Mouse (Mus musculus) erythroblast, embryonic 14.5 days (primary cell): ENCODE data around the gene Dock1. TPM values are rescaled to one million over a fixed set of nuclear protein-coding genes. Genes with fewer than 3 reads are reported as not detected.

ENCODE experiments used
- H3K27me3 ChIP-seq: 2 replicates; pipeline ENCODE4 v1.6.1; 2012; ENCODE audit warnings: inconsistent platforms; ENCODE audit not compliant: control insufficient read depth
- H3K36me3 ChIP-seq: 2 replicates; pipeline ENCODE4 v1.6.1; 2012; ENCODE audit warnings: mild to moderate bottlenecking, inconsistent platforms; ENCODE audit not compliant: control insufficient read depth
- H3K4me1 ChIP-seq: 2 replicates; pipeline ENCODE4 v1.6.1; 2012; ENCODE audit warnings: inconsistent platforms; ENCODE audit not compliant: control insufficient read depth
- H3K4me3 ChIP-seq: replicated peaks from 2 replicates; pipeline ENCODE3; 2012; ENCODE audit warnings: moderate library complexity, mild to moderate bottlenecking, inconsistent platforms
- H3K9me3 ChIP-seq: 2 replicates; pipeline ENCODE4 v1.6.1; 2012; ENCODE audit warnings: low read length, inconsistent platforms, mixed read lengths; ENCODE audit not compliant: control insufficient read depth
- GATA1 ChIP-seq: IDR thresholded peaks from 2 replicates; pipeline ENCODE4 v1.6.1; 2012; ENCODE audit warnings: low read length, inconsistent platforms, mixed read lengths
- TAL1 ChIP-seq: IDR thresholded peaks from 3 replicates; pipeline ENCODE4 v1.6.1; 2012; ENCODE audit warnings: low read length, inconsistent platforms, mixed read lengths
- polyA plus RNA-seq: library from polyadenylated mRNA; stranded (reverse); fragments of >175 nt; gene quantifications from 2 replicates; pipeline ENCODE4 v1.2.3, GENCODE M21; 2012

Gene Dock1
- polyA plus RNA-seq, 1 experiment: not detected

DNA sequence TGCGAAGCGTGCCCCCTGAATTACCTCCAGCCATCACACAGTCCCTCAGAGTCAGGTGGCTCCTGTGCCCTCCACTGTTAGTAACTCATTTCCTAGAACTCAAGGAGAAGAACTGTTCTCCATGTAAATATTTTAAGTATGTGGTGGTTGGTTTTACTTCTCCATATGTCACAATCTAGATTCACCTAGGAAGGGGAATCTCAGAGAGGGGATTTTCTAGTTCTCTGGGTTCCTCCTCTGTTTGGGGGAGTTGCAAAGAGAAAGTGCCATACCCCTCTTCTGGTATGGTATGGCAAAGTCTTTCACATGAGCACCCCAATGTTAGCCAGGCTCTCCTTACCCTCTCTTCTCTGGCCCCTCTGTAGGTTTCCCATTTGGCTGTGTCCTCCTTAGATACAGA lies 525.2 kb downstream of the Dock1 start:
- Histone ChIP-seq H3K9me3 (no peaks in the 10 kb centered on the region; the same call in 1 of the 2 replicates), H3K36me3 (no peaks in the 10 kb centered on the region), H3K4me3 (no peak overlapping the region), H3K27me3 (no peaks in the 10 kb centered on the region), H3K4me1 (no peaks in the 10 kb centered on the region)
- TF ChIP-seq GATA1 (no peak), TAL1 (no peak)

DNA sequence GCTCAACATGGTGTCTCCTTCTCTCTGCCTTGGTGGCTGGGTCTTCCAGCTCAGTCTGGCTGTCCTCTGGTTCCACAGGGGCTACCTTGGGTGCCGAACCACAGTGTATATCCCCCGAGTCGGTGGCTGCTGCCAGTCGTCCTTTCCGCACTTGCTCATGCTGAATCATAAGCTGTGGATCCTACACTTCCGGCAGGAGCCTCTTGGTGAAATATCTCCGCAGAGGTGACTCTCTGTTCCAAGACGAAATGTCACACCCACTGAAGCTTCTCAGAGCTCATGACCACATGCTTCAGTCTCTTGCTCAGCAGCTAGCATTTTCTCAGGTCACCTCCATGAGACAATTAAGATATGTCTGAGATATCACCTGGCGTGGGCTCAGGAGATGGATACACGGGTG lies 526.4 kb downstream of the Dock1 start:
- no peak for TF ChIP-seq TAL1
- no peak for TF ChIP-seq GATA1

DNA sequence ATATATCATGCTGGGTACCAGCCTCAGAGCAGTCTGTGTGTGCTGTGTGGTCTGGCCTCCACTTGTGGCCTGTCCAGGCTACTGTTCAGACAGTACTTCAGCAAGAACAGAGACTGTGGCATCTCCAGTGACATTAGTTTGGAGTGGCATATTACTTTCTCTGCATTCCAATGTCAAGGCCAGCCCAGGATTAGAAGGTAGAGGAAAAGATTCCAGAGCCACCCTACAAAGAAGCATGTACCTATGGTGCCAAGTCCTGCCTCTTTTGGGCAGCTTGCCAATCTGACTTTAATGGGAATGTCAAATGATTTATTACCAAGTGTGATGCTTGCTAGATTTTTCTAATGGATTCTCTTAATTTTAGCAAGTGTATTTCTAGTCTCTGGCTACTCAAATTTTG lies 533.5 kb downstream of the Dock1 start:
- Histone ChIP-seq H3K4me3 (no peak overlapping the region), H3K27me3 (no peaks in the 10 kb centered on the region), H3K4me1 (no peaks in the 10 kb centered on the region), H3K36me3 (no peaks in the 10 kb centered on the region), H3K9me3 (peaks cover 3% of the 10 kb centered on the region)
- TF ChIP-seq GATA1 (no peak), TAL1 (no peak)

More for the DNA sequence above, 526.4 kb downstream of the Dock1 start:
- Histone ChIP-seq H3K4me3 (no peak overlapping the region), H3K27me3 (no peaks in the 10 kb centered on the region), H3K36me3 (no peaks in the 10 kb centered on the region), H3K4me1 (no peaks in the 10 kb centered on the region), H3K9me3 (no peaks in the 10 kb centered on the region; the same call in 1 of the 2 replicates)

DNA sequence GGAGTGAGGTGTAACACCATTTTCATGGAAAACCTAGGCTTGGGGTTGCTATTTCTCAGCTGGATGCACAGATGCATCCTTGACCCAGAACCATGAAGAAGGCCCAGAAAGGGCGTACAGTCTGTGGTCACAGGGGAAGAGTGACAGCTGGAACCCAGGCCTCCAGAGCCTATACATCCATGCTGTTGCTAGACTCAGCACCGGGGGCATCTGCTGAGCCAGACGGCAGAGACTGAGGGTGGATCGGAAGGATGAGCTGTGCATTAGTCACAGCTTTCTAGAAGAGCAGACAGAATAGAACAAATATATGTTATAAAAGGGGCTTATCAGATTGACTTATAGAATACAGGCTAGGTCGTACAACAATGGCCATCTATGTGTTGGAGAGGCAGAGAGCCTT lies 534.7 kb downstream of the Dock1 start:
- TF ChIP-seq GATA1 (no peak), TAL1 (no peak)
- H3K4me1 ChIP-seq: no peaks in the 10 kb centered on the region
- no peak overlapping the region for H3K4me3 ChIP-seq
- H3K36me3 ChIP-seq: no peaks in the 10 kb centered on the region
- H3K9me3 ChIP-seq: peaks cover 3% of the 10 kb centered on the region
- no peaks in the 10 kb centered on the region for H3K27me3 ChIP-seq

DNA sequence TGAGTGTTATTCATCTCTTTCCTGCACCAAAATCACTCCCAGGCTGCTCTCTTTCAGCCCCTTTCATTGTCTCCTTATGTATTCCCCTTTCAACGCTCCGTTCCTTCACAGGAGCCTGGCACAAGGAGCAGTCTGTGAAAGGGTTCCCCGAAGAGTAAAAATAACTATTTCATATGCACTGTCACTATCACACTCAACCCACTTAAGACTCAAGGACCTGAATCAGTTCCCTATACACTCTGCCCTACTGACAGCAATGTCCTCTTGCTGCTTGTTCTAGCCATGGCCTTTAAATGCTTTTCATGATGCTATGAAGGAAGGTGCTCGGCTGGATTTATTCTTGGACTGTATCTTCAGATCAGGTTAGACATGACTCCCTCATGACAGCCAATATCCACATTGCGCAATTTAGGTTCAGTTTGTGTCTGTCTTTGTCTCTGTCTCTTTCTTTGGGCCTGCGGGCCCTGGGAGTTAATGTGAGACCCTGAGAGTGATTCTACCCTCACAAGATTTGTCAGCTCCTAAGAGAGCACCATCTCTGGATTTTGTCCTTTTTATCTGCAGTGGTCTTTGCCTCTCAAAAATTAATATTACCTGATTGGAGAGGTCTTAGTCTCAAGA lies 538.6 kb downstream of the Dock1 start:
- TF ChIP-seq GATA1 (no peak), TAL1 (no peak)
- Histone ChIP-seq H3K9me3 (no peaks in the 10 kb centered on the region), H3K27me3 (no peaks in the 10 kb centered on the region), H3K36me3 (no peaks in the 10 kb centered on the region), H3K4me3 (no peak overlapping the region), H3K4me1 (no peaks in the 10 kb centered on the region)

DNA sequence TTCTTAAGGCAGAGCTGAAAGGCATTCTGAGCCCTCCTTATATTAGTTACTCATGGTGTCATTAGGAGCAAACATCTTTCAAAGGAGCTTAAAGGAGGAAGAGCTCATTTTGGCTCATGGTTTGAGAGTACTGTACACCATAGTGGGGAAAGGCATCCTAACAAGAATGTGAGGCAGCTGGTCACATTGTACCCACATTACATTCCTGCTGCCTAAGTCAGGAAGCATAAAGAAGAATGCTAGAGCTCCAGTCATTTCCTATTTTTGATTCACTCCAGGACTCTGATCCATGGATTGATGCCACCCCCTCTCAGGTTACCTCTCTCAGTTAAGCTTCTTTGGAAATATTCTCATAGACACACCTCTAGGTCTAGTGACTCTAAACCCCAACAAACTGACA lies 539.8 kb downstream of the Dock1 start:
- H3K27me3 ChIP-seq: no peaks in the 10 kb centered on the region
- TF ChIP-seq TAL1 (no peak), GATA1 (no peak)
- no peaks in the 10 kb centered on the region for H3K9me3 ChIP-seq
- no peaks in the 10 kb centered on the region for H3K36me3 ChIP-seq
- no peaks in the 10 kb centered on the region for H3K4me1 ChIP-seq
- no peak overlapping the region for H3K4me3 ChIP-seq

DNA sequence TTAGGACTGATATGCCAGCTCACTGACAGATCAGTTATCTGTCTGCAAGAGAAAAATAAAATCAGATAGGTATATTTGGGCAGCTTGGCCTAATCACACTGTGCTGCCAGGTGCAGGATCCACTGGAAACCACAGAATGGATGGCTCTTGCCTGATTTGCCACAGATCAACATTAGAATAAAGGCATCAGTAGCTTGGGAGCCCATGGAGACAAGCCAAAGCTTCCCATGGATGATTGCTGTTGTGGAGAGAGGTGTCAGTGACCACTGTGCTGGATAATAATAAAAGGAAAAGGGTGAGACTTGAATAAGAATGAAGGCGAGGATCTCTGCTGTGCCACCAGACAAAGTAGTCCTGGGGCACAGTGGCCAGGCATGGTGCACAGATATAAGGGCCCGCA lies 540.4 kb downstream of the Dock1 start:
- Histone ChIP-seq H3K9me3 (no peaks in the 10 kb centered on the region), H3K36me3 (no peaks in the 10 kb centered on the region), H3K27me3 (no peaks in the 10 kb centered on the region), H3K4me1 (no peaks in the 10 kb centered on the region), H3K4me3 (no peak overlapping the region)
- TF ChIP-seq TAL1 (no peak), GATA1 (no peak)

DNA sequence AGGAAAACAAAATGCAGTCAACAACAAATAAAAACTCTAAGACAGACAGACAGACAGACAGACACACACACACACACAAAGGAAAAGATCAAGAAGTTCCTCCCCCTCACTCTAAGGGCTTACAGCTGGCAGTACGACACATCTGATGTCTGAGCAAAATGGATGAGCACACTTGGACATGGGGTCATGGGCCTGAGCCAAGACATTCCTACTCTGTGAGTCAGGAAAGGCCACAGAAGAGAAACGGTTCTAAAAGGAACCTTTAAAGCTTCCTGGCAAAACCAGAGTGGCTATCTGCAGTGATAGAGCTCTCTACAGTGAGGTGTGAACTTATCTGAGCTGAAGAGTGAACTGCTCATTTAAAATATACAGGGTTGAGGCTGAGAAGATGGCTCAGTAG lies 542.1 kb downstream of the Dock1 start:
- H3K4me3 ChIP-seq: no peak overlapping the region
- H3K27me3 ChIP-seq: no peaks in the 10 kb centered on the region
- TF ChIP-seq GATA1 (no peak), TAL1 (no peak)
- H3K36me3 ChIP-seq: no peaks in the 10 kb centered on the region
- H3K4me1 ChIP-seq: no peaks in the 10 kb centered on the region
- no peaks in the 10 kb centered on the region for H3K9me3 ChIP-seq

DNA sequence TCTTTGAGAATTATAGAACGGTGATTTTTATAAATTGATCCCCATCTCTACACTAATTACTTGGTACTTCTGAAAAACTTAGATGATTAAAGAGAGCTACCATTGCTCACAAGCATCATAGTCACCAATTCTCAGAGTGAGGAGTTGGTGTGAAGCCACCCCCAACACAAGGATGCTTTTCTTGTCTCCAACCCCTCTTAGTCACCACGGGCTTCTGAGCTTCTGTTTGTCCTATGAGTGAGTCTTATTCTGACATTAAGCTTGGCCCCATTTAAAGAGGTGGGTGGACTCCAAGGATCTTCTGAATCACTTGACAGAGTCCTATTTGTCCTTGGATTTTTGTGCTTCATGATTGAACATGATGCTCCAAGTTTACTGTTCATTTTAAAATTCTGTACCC lies 551.0 kb downstream of the Dock1 start:
- no peaks in the 10 kb centered on the region for H3K4me1 ChIP-seq
- no peaks in the 10 kb centered on the region for H3K36me3 ChIP-seq
- no peaks in the 10 kb centered on the region for H3K27me3 ChIP-seq
- H3K9me3 ChIP-seq: no peaks in the 10 kb centered on the region
- H3K4me3 ChIP-seq: no peak overlapping the region
- TF ChIP-seq GATA1 (no peak), TAL1 (no peak)
